Mouse (Mus musculus) lung, postnatal 4 days (tissue): ENCODE measurements around the gene Mcm5.

Experiments
- DNase-seq, 2 experiments: peaks; one replicate each; pipeline ENCODE4 v3.0.0; 2021

Mcm5 gene

GRCm38 (mm10) chr8:75172009-75172685, 62.8 kb downstream of the Mcm5 start:
- DNase-seq, result no peak
